Mouse (Mus musculus) neural tube, embryonic 13.5 days (tissue): ENCODE results near the gene Tubb1. TPM values are rescaled to one million over a fixed set of nuclear protein-coding genes. Genes with fewer than 3 reads are reported as not detected.
A peak's percentile ranks its signal among the peaks of the same experiment; 100 is the strongest.

Source experiments
- ATAC-seq: fragments of 200-750 bp; cut with Nextera tagmentation; 2 replicates; pipeline ENCODE4 v1.8.0; 2017; ENCODE audit warnings: low read depth, mild to moderate bottlenecking, moderate TSS enrichment, moderate library complexity
- H3K27ac ChIP-seq: fragments of 300-500 bp; sonication (generic); replicated peaks from 2 replicates; pipeline ENCODE4 v1.5.1; 2015; ENCODE audit warnings: moderate library complexity, mild to moderate bottlenecking, inconsistent platforms
- H3K27me3 ChIP-seq: fragments of 300-500 bp; sonication (generic); 2 replicates; pipeline ENCODE4 v1.6.1; 2015; ENCODE audit warnings: mild to moderate bottlenecking, inconsistent platforms
- H3K36me3 ChIP-seq: fragments of 300-500 bp; sonication (generic); 2 replicates; pipeline ENCODE4 v1.6.1; 2015; ENCODE audit warnings: mild to moderate bottlenecking, inconsistent platforms
- H3K4me1 ChIP-seq: fragments of 300-500 bp; sonication (generic); replicated peaks from 2 replicates; pipeline ENCODE4 v1.6.1; 2015; ENCODE audit warnings: inconsistent platforms
- H3K4me2 ChIP-seq: fragments of 300-500 bp; sonication (generic); 2 replicates; pipeline ENCODE4 v1.6.1; 2015; ENCODE audit warnings: inconsistent platforms, mild to moderate bottlenecking, moderate library complexity
- H3K4me3 ChIP-seq: fragments of 300-500 bp; sonication (generic); 2 replicates; pipeline ENCODE4 v1.5.1; 2015; ENCODE audit warnings: mild to moderate bottlenecking, inconsistent platforms
- H3K9ac ChIP-seq: fragments of 300-500 bp; sonication (generic); 2 replicates; pipeline ENCODE4 v1.6.1; 2015; ENCODE audit warnings: moderate library complexity, mild to moderate bottlenecking, inconsistent platforms
- H3K9me3 ChIP-seq: fragments of 300-500 bp; sonication (generic); 2 replicates; pipeline ENCODE4 v1.6.1; 2016; ENCODE audit warnings: inconsistent platforms
- WGBS: fragments of 180-500 bp; shearing (Covaris S2); methylation state at CpG from one replicate; pipeline ENCODE4 v1.1.7; 2015; 5-methylcytosine and 5-hydroxymethylcytosine counted together
- polyA plus RNA-seq: library from polyadenylated mRNA; unstranded; fragments of >200 nt; fragmentation: Nextera tagmentation; extraction: Ambion mirVana; gene quantifications from 2 replicates; pipeline ENCODE4 v1.2.1, GENCODE M21; 2015

The Tubb1 gene
- polyA plus RNA-seq, 1 experiment from 2014 or later = 1.3 TPM

- Histone ChIP-seq H3K27me3 (no peaks in the 10 kb centered on the region), H3K4me3 (no peak overlapping the region), H3K4me2 (no peak overlapping the region), H3K27ac (no peak overlapping the region), H3K36me3 (no peaks in the 10 kb centered on the region), H3K4me1 (peaks cover 21% of the 10 kb centered on the region), H3K9ac (no peak overlapping the region), H3K9me3 (no peaks in the 10 kb centered on the region)
- 94% methylated on average over 26 of the region's 26 CpGs for WGBS
- ATAC-seq = no peak
These were observed 14.3 kb upstream of the Tubb1 start for GRCm38 (mm10) chr2:174436076-174436701.

- Histone ChIP-seq H3K4me2 (no peak overlapping the region), H3K27me3 (no peaks in the 10 kb centered on the region), H3K4me3 (no peak overlapping the region), H3K36me3 (no peaks in the 10 kb centered on the region), H3K9me3 (no peaks in the 10 kb centered on the region), H3K27ac (no peak overlapping the region), H3K9ac (no peak overlapping the region), H3K4me1 (peaks cover 21% of the 10 kb centered on the region)
- 95% methylated on average over 7 of the region's 7 CpGs for WGBS
- ATAC-seq = no peak
These were observed 13.4 kb upstream of the Tubb1 start for GRCm38 (mm10) chr2:174436916-174437696.

GRCm38 (mm10) chr2:174437697-174437982, 12.9 kb upstream of the Tubb1 start:
- WGBS = 92% methylated on average over 4 of the region's 4 CpGs
- no peak for ATAC-seq
- peak overlapping the region; percentile 53 for H3K4me3 ChIP-seq
- H3K4me2 ChIP-seq = peak overlapping the region; percentile 73
- H3K4me1 ChIP-seq = peaks cover 21% of the 10 kb centered on the region
- no peak overlapping the region for H3K9ac ChIP-seq
- no peaks in the 10 kb centered on the region for H3K9me3 ChIP-seq
- no peaks in the 10 kb centered on the region for H3K27me3 ChIP-seq
- H3K36me3 ChIP-seq = no peaks in the 10 kb centered on the region
- no peak overlapping the region for H3K27ac ChIP-seq

- Histone ChIP-seq H3K36me3 (no peaks in the 10 kb centered on the region), H3K9ac (peak overlapping the region; percentile 71), H3K27me3 (no peaks in the 10 kb centered on the region), H3K4me1 (peaks cover 21% of the 10 kb centered on the region), H3K27ac (0 out of 2 replicates have a peak overlapping the region, but pooled peaks have one; percentile 7), H3K4me3 (peak overlapping the region; percentile 53), H3K9me3 (no peaks in the 10 kb centered on the region), H3K4me2 (peak overlapping the region; percentile 73)
- peak; percentile 11; the same call in 1 of the 2 replicates for ATAC-seq
- 61% methylated on average over 11 of the region's 11 CpGs for WGBS
These were observed 12.3 kb upstream of the Tubb1 start for GRCm38 (mm10) chr2:174438181-174438580.

GRCm38 (mm10) chr2:174438737-174439449, 11.6 kb upstream of the Tubb1 start, which contains the start of gene Ctsz:
Ctsz (minus strand) TSS chr2:174439039.
- Histone ChIP-seq H3K4me2 (peak within 1 kb of the TSS; percentile 73), H3K36me3 (no peaks in the 10 kb centered on the region), H3K27me3 (no peaks in the 10 kb centered on the region), H3K4me1 (peaks cover 21% of the 10 kb centered on the region), H3K9ac (peak within 1 kb of the TSS; percentile 71), H3K27ac (0 out of 2 replicates have a peak within 1 kb of the TSS, but pooled peaks have one; percentile 7), H3K4me3 (peak within 1 kb of the TSS; percentile 53), H3K9me3 (no peaks in the 10 kb centered on the region)
- ATAC-seq = peak; percentile 78
- under 1% methylated on average over 38 of the region's 38 CpGs for WGBS

- no peak for ATAC-seq
- no peak overlapping the region for H3K4me3 ChIP-seq
- no peaks in the 10 kb centered on the region for H3K36me3 ChIP-seq
- H3K27me3 ChIP-seq = no peaks in the 10 kb centered on the region
- H3K27ac ChIP-seq = no peak overlapping the region
- WGBS = 44% methylated on average over 5 of the region's 5 CpGs
- H3K9ac ChIP-seq = 0 out of 2 replicates have a peak overlapping the region, but pooled peaks have one; percentile 71
- peaks cover 21% of the 10 kb centered on the region for H3K4me1 ChIP-seq
- no peaks in the 10 kb centered on the region for H3K9me3 ChIP-seq
- peak overlapping the region; percentile 73 for H3K4me2 ChIP-seq
These were observed 11.1 kb upstream of the Tubb1 start for GRCm38 (mm10) chr2:174439450-174439838.

GRCm38 (mm10) chr2:174439961-174440360, 10.5 kb upstream of the Tubb1 start:
- no peak for ATAC-seq
- Histone ChIP-seq H3K9ac (no peak overlapping the region), H3K27me3 (no peaks in the 10 kb centered on the region), H3K9me3 (no peaks in the 10 kb centered on the region), H3K4me1 (peaks cover 21% of the 10 kb centered on the region), H3K4me2 (no peak overlapping the region), H3K27ac (no peak overlapping the region), H3K4me3 (no peak overlapping the region), H3K36me3 (no peaks in the 10 kb centered on the region)
- WGBS = 81% methylated on average over 9 of the region's 9 CpGs

GRCm38 (mm10) chr2:174441898-174442297, 8.6 kb upstream of the Tubb1 start:
- no peak for ATAC-seq

GRCm38 (mm10) chr2:174442460-174442859, 8.0 kb upstream of the Tubb1 start:
- ATAC-seq = no peak
- no peak overlapping the region for H3K4me2 ChIP-seq
- H3K9me3 ChIP-seq = no peaks in the 10 kb centered on the region
- no peaks in the 10 kb centered on the region for H3K27me3 ChIP-seq
- H3K4me3 ChIP-seq = no peak overlapping the region
- no peak overlapping the region for H3K27ac ChIP-seq
- H3K9ac ChIP-seq = no peak overlapping the region
- H3K4me1 ChIP-seq = peaks cover 21% of the 10 kb centered on the region
- WGBS = 80% methylated on average over 9 of the region's 9 CpGs
- H3K36me3 ChIP-seq = no peaks in the 10 kb centered on the region

More at GRCm38 (mm10) chr2:174441898-174442297, 8.6 kb upstream of the Tubb1 start:
- H3K4me3 ChIP-seq = no peak overlapping the region
- H3K4me2 ChIP-seq = no peak overlapping the region
- 83% methylated on average over 4 of the region's 4 CpGs for WGBS
- no peaks in the 10 kb centered on the region for H3K9me3 ChIP-seq
- no peaks in the 10 kb centered on the region for H3K27me3 ChIP-seq
- no peaks in the 10 kb centered on the region for H3K36me3 ChIP-seq
- no peak overlapping the region for H3K9ac ChIP-seq
- no peak overlapping the region for H3K27ac ChIP-seq
- peaks cover 21% of the 10 kb centered on the region for H3K4me1 ChIP-seq

- no peak for ATAC-seq
- Histone ChIP-seq H3K4me2 (no peak overlapping the region), H3K4me3 (no peak overlapping the region), H3K4me1 (peaks cover 15% of the 10 kb centered on the region), H3K27ac (no peak overlapping the region), H3K27me3 (no peaks in the 10 kb centered on the region), H3K9ac (no peak overlapping the region), H3K36me3 (no peaks in the 10 kb centered on the region), H3K9me3 (no peaks in the 10 kb centered on the region)
- WGBS = 50% methylated on average over 2 of the region's 2 CpGs
These were observed 7.4 kb upstream of the Tubb1 start for GRCm38 (mm10) chr2:174443046-174443445.

GRCm38 (mm10) chr2:174444359-174444758, 6.1 kb upstream of the Tubb1 start:
- Histone ChIP-seq H3K36me3 (no peaks in the 10 kb centered on the region), H3K4me2 (no peak overlapping the region), H3K9me3 (no peaks in the 10 kb centered on the region), H3K4me1 (peaks cover 2% of the 10 kb centered on the region), H3K9ac (no peak overlapping the region), H3K4me3 (no peak overlapping the region), H3K27me3 (no peaks in the 10 kb centered on the region), H3K27ac (no peak overlapping the region)
- WGBS = 81% methylated on average over 7 of the region's 7 CpGs
- no peak for ATAC-seq

- H3K36me3 ChIP-seq = no peaks in the 10 kb centered on the region
- no peak overlapping the region for H3K4me3 ChIP-seq
- no peak overlapping the region for H3K27ac ChIP-seq
- H3K9me3 ChIP-seq = no peaks in the 10 kb centered on the region
- ATAC-seq = no peak
- no peaks in the 10 kb centered on the region for H3K4me1 ChIP-seq
- no peak overlapping the region for H3K4me2 ChIP-seq
- H3K27me3 ChIP-seq = no peaks in the 10 kb centered on the region
- no peak overlapping the region for H3K9ac ChIP-seq
- WGBS = 85% methylated on average over 6 of the region's 6 CpGs
These were observed 5.5 kb upstream of the Tubb1 start for GRCm38 (mm10) chr2:174445018-174445417.
